Comparison of ENCODE assay signal across 24 mouse cellular contexts in the genomic region with DNA sequence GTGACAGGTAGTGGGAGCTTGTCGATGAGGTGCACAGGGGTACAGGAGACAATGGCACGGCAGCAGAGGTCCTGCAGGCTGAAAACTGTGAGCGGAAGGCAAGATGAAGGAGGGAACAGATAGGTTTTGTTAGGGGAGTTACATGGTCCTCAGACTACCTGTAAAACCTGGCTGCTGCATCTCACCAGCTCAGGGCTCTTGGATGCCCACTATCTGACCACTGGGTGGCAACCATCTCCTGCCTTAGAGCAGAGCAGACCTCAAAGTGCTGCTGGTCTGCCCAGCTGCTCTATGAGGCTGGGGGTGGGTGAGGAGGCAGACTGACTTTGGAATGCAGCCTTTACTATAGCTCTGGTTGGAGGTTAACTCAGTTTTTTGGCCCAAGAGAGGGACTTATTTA. TPM values are rescaled to one million over a fixed set of nuclear protein-coding genes. Genes with fewer than 3 reads are reported as not detected.
DNase-seq lines count a peak whose midpoint lies in the region; ATAC-seq and TF ChIP-seq lines count a peak whose summit lies in the region.
"Had no signal": no experiment of that assay in that cellular context is flagged by ENCODE, and none has a peak within 500 bp of the region (broad histone marks: within the 10 kb centered on the region; RNA-seq: fewer than 3 reads in every experiment).

No protein-coding gene starts in this region.

- DNase-seq in cerebellum, postnatal 10 days = peak; percentile 33 to 38
- no peak for DNase-seq in hindbrain, postnatal 0 days (ENCODE audit: low spot score)
- DNase-seq in liver, postnatal 0 days = no peak
- no peak for DNase-seq in liver
- DNase-seq in midbrain, postnatal 0 days (ENCODE audit: low spot score) = peak; percentile 29
- DNase-seq in urinary bladder, postnatal 25 days (ENCODE audit: low spot score) = no peak
- DNase-seq: adrenal gland, postnatal 10 days; cerebellum, postnatal 25 days; embryo, embryonic 11 days; heart, postnatal 14 days; kidney, adult 18-20 months; kidney, postnatal 14 days; lung, postnatal 14 days; right cerebral cortex, postnatal 14 days; spleen, adult 18-20 months; thymus, postnatal 36 days had no signal

- no peak for TF ChIP-seq EP300 in liver, postnatal 0 days (IDR thresholded peaks at IDR 0.05; ENCODE audit: low read depth)

- peak; percentile 56 for TF ChIP-seq CTCF in hindbrain, postnatal 0 days (IDR thresholded peaks at IDR 0.05; ENCODE audit: low read depth)
- TF ChIP-seq CTCF in liver, postnatal 0 days (IDR thresholded peaks at IDR 0.05; ENCODE audit: low read depth) = peak; percentile 23
- peak; percentile 57 for TF ChIP-seq CTCF in midbrain, postnatal 0 days (IDR thresholded peaks at IDR 0.05)

- H3K4me3 ChIP-seq in hindbrain, postnatal 0 days (ENCODE audit: low read length) = no peak overlapping the region
- H3K4me3 ChIP-seq in hindbrain, embryonic 12.5 days = no peak overlapping the region
- no peak overlapping the region for H3K4me3 ChIP-seq in liver, postnatal 0 days (ENCODE audit: low read depth, low read length)
- H3K4me3 ChIP-seq in midbrain, postnatal 0 days (ENCODE audit: low read depth, low read length) = no peak overlapping the region
- H3K4me3 ChIP-seq: embryonic facial prominence, embryonic 15.5 days had no signal

- no peak overlapping the region for H3K9ac ChIP-seq in hindbrain, postnatal 0 days (replicated peaks; ENCODE audit: low read length)
- H3K9ac ChIP-seq in hindbrain, embryonic 12.5 days = no peak overlapping the region
- no peak overlapping the region for H3K9ac ChIP-seq in liver, postnatal 0 days (replicated peaks)
- no peak overlapping the region for H3K9ac ChIP-seq in midbrain, postnatal 0 days (replicated peaks; ENCODE audit: low read length, poor library complexity, severe bottlenecking)
- H3K9ac ChIP-seq: embryonic facial prominence, embryonic 15.5 days had no signal

- ATAC-seq in cerebellum, adult (ENCODE audit: insufficient number of reproducible peaks, low FRiP score, low TSS enrichment) = no peak
- no peak for ATAC-seq in hindbrain, postnatal 0 days
- no peak for ATAC-seq in hindbrain, embryonic 12.5 days (ENCODE audit: low FRiP score)
- ATAC-seq in liver, postnatal 0 days = no peak
- no peak for ATAC-seq in midbrain, postnatal 0 days (ENCODE audit: low FRiP score)
- ATAC-seq: activated CD4-positive, CD25-positive, alpha-beta regulatory T cell, adult 4 months; CD4-positive, CD25-positive, alpha-beta regulatory T cell, adult 4 months; hindbrain, embryonic 16.5 days had no signal

- peaks cover 24% of the 10 kb centered on the region for H3K36me3 ChIP-seq in hindbrain, postnatal 0 days (ENCODE audit: insufficient read depth, low read length)
- H3K36me3 ChIP-seq in hindbrain, embryonic 12.5 days = peaks cover 52% of the 10 kb centered on the region
- peaks cover 24% of the 10 kb centered on the region for H3K36me3 ChIP-seq in liver, postnatal 0 days (replicated peaks; ENCODE audit: insufficient read depth, low read length)
- H3K36me3 ChIP-seq in midbrain, postnatal 0 days (ENCODE audit: insufficient read depth, low read length) = peaks cover 36% of the 10 kb centered on the region

- no peak overlapping the region for H3K27ac ChIP-seq in hindbrain, postnatal 0 days
- no peak overlapping the region for H3K27ac ChIP-seq in hindbrain, embryonic 12.5 days
- H3K27ac ChIP-seq in liver, postnatal 0 days (ENCODE audit: low read depth) = no peak overlapping the region
- H3K27ac ChIP-seq in midbrain, postnatal 0 days (ENCODE audit: low read depth, low read length) = no peak overlapping the region
- H3K27ac ChIP-seq: embryonic facial prominence, embryonic 15.5 days had no signal

- H3K4me2 ChIP-seq in hindbrain, postnatal 0 days (ENCODE audit: low read depth, low read length) = no peak overlapping the region
- no peak overlapping the region for H3K4me2 ChIP-seq in hindbrain, embryonic 12.5 days (replicated peaks)
- no peak overlapping the region for H3K4me2 ChIP-seq in liver, postnatal 0 days (ENCODE audit: low read depth, low read length)
- no peak overlapping the region for H3K4me2 ChIP-seq in midbrain, postnatal 0 days (ENCODE audit: low read depth, low read length, poor library complexity, severe bottlenecking)
- H3K4me2 ChIP-seq: embryonic facial prominence, embryonic 15.5 days; heart, embryonic 11.5 days had no signal

- H3K4me1 ChIP-seq in hindbrain, postnatal 0 days (ENCODE audit: insufficient read depth, low read length) = no peaks in the 10 kb centered on the region
- H3K4me1 ChIP-seq in hindbrain, embryonic 12.5 days = peaks cover 23% of the 10 kb centered on the region
- H3K4me1 ChIP-seq in liver, postnatal 0 days (ENCODE audit: insufficient read depth) = peaks cover 17% of the 10 kb centered on the region
- peaks cover 2% of the 10 kb centered on the region; the same call in 1 of the 2 replicates for H3K4me1 ChIP-seq in midbrain, postnatal 0 days (ENCODE audit: insufficient read depth, low read length)

- WGBS in hindbrain, postnatal 0 days = 91% methylated on average over 3 of the region's 3 CpGs
- WGBS in hindbrain, embryonic 12.5 days = 96% methylated on average over 3 of the region's 3 CpGs
- WGBS in liver, postnatal 0 days (ENCODE audit: insufficient replicate concordance) = 89% methylated on average over 3 of the region's 3 CpGs
- 88% methylated on average over 3 of the region's 3 CpGs for WGBS in midbrain, postnatal 0 days

- no peaks in the 10 kb centered on the region for H3K27me3 ChIP-seq in hindbrain, postnatal 0 days (ENCODE audit: insufficient read depth, low read length)
- H3K27me3 ChIP-seq in hindbrain, embryonic 12.5 days = no peaks in the 10 kb centered on the region
- no peaks in the 10 kb centered on the region for H3K27me3 ChIP-seq in liver, postnatal 0 days (ENCODE audit: insufficient read depth, low read length)
- no peaks in the 10 kb centered on the region for H3K27me3 ChIP-seq in midbrain, postnatal 0 days (ENCODE audit: insufficient read depth, low read length)
- H3K27me3 ChIP-seq: embryonic facial prominence, embryonic 15.5 days had no signal

- H3K9me3 ChIP-seq in hindbrain, postnatal 0 days (ENCODE audit: low read length) = no peaks in the 10 kb centered on the region
- H3K9me3 ChIP-seq in hindbrain, embryonic 12.5 days (replicated peaks) = no peaks in the 10 kb centered on the region
- H3K9me3 ChIP-seq in liver, postnatal 0 days (ENCODE audit: low read length) = no peaks in the 10 kb centered on the region
- H3K9me3 ChIP-seq in midbrain, postnatal 0 days (ENCODE audit: low read length) = no peaks in the 10 kb centered on the region
- H3K9me3 ChIP-seq: embryonic facial prominence, embryonic 15.5 days had no signal

RNA-seq across cellular contexts. Expression of a gene that starts 3.2 kb away (rescaled TPM):
- total RNA-seq in hindbrain, postnatal 0 days (2014; rRNA removed) = 1.2 and 1.5 TPM in 2 replicates
- 0.33 and 0.58 TPM in 2 replicates for polyA plus RNA-seq in hindbrain, postnatal 0 days (2015; fragmentation: Nextera tagmentation; extraction: Ambion mirVana)
- polyA plus RNA-seq in hindbrain, embryonic 12.5 days (2016; fragmentation: Nextera tagmentation; extraction: Ambion mirVana) = 0.29 and 0.90 TPM in 2 replicates
- polyA plus RNA-seq in liver, postnatal 0 days (2015; fragmentation: Nextera tagmentation; extraction: Ambion mirVana) = 0.33 and 0.54 TPM in 2 replicates
- total RNA-seq in midbrain, postnatal 0 days (2014; rRNA removed) = 0.77 and 1.7 TPM in 2 replicates
- 0.42 and 0.56 TPM in 2 replicates for polyA plus RNA-seq in midbrain, postnatal 0 days (2015; fragmentation: Nextera tagmentation; extraction: Ambion mirVana)

RNA-seq across cellular contexts. Expression of a gene that starts 8.9 kb away (rescaled TPM):
- 50.0 and 63.1 TPM in 2 replicates for total RNA-seq in hindbrain, postnatal 0 days (2014; rRNA removed)
- 62.9 and 64.8 TPM in 2 replicates for polyA plus RNA-seq in hindbrain, postnatal 0 days (2015; fragmentation: Nextera tagmentation; extraction: Ambion mirVana)
- 48.7 and 53.2 TPM in 2 replicates for polyA plus RNA-seq in hindbrain, embryonic 12.5 days (2016; fragmentation: Nextera tagmentation; extraction: Ambion mirVana)
- polyA plus RNA-seq in liver, postnatal 0 days (2015; fragmentation: Nextera tagmentation; extraction: Ambion mirVana) = 64.8 and 72.5 TPM in 2 replicates
- total RNA-seq in midbrain, postnatal 0 days (2014; rRNA removed) = 53.8 and 64.8 TPM in 2 replicates
- polyA plus RNA-seq in midbrain, postnatal 0 days (2015; fragmentation: Nextera tagmentation; extraction: Ambion mirVana) = 67.3 and 74.0 TPM in 2 replicates

RNA-seq across cellular contexts. Expression of a gene that starts 15.3 kb away (rescaled TPM):
- 27.0 and 32.1 TPM in 2 replicates for total RNA-seq in hindbrain, postnatal 0 days (2014; rRNA removed)
- 54.3 and 54.7 TPM in 2 replicates for polyA plus RNA-seq in hindbrain, postnatal 0 days (2015; fragmentation: Nextera tagmentation; extraction: Ambion mirVana)
- polyA plus RNA-seq in hindbrain, embryonic 12.5 days (2016; fragmentation: Nextera tagmentation; extraction: Ambion mirVana) = 6.2 and 6.3 TPM in 2 replicates
- polyA plus RNA-seq in liver, postnatal 0 days (2015; fragmentation: Nextera tagmentation; extraction: Ambion mirVana) = 127 and 143 TPM in 2 replicates
- 14.6 and 29.9 TPM in 2 replicates for total RNA-seq in midbrain, postnatal 0 days (2014; rRNA removed)
- 39.5 and 45.5 TPM in 2 replicates for polyA plus RNA-seq in midbrain, postnatal 0 days (2015; fragmentation: Nextera tagmentation; extraction: Ambion mirVana)
- total RNA-seq: neutrophil, adult 5-6 weeks had no signal

RNA-seq across cellular contexts. Expression of a gene that starts 22.5 kb away (rescaled TPM):
- total RNA-seq in hindbrain, postnatal 0 days (2014; rRNA removed) = 54.5 and 75.5 TPM in 2 replicates
- 13.2 TPM in 2 replicates for polyA plus RNA-seq in hindbrain, postnatal 0 days (2015; fragmentation: Nextera tagmentation; extraction: Ambion mirVana)
- polyA plus RNA-seq in hindbrain, embryonic 12.5 days (2016; fragmentation: Nextera tagmentation; extraction: Ambion mirVana) = 30.0 and 31.2 TPM in 2 replicates
- polyA plus RNA-seq in liver, postnatal 0 days (2015; fragmentation: Nextera tagmentation; extraction: Ambion mirVana) = 2.7 and 3.4 TPM in 2 replicates
- 36.2 and 44.3 TPM in 2 replicates for total RNA-seq in midbrain, postnatal 0 days (2014; rRNA removed)
- polyA plus RNA-seq in midbrain, postnatal 0 days (2015; fragmentation: Nextera tagmentation; extraction: Ambion mirVana) = 14.2 and 15.0 TPM in 2 replicates

RNA-seq across cellular contexts. Expression of a gene that starts 35.7 kb away (rescaled TPM):
- total RNA-seq in hindbrain, postnatal 0 days (2014; rRNA removed) = 33.2 and 39.1 TPM in 2 replicates
- 34.7 and 35.3 TPM in 2 replicates for polyA plus RNA-seq in hindbrain, postnatal 0 days (2015; fragmentation: Nextera tagmentation; extraction: Ambion mirVana)
- 42.1 and 43.6 TPM in 2 replicates for polyA plus RNA-seq in hindbrain, embryonic 12.5 days (2016; fragmentation: Nextera tagmentation; extraction: Ambion mirVana)
- polyA plus RNA-seq in liver, postnatal 0 days (2015; fragmentation: Nextera tagmentation; extraction: Ambion mirVana) = 6.5 and 7.3 TPM in 2 replicates
- 42.1 and 43.0 TPM in 2 replicates for total RNA-seq in midbrain, postnatal 0 days (2014; rRNA removed)
- 36.2 and 38.9 TPM in 2 replicates for polyA plus RNA-seq in midbrain, postnatal 0 days (2015; fragmentation: Nextera tagmentation; extraction: Ambion mirVana)

Comparison
In these comparisons a context has a peak if more than half of its experiments do, and no peak if none do; other contexts are left out.
1. DNase-seq: peak in cerebellum, postnatal 10 days (2 of 2) and midbrain, postnatal 0 days (single experiment); none in hindbrain, postnatal 0 days (single experiment), liver, postnatal 0 days (single experiment), liver (single experiment) and urinary bladder, postnatal 25 days (single experiment).
2. Peak in every context shown above with its lines, with median percentiles within 50 percentile points of each other: CTCF ChIP-seq.